Mouse (Mus musculus) G1E (cell line): ENCODE results near the gene Trim8. TPM values are rescaled to one million over a fixed set of nuclear protein-coding genes. Genes with fewer than 3 reads are reported as not detected.
A peak's percentile ranks its signal among the peaks of the same experiment; 100 is the strongest.

Experiments
- ATAC-seq: 2 replicates; pipeline ENCODE4 v1.8.0; 2016; ENCODE audit warnings: mild to moderate bottlenecking; ENCODE audit not compliant: insufficient number of reproducible peaks, poor library complexity, low FRiP score, severe bottlenecking; ENCODE audit errors: extremely low read depth
- DNase-seq: peaks from one replicate; pipeline ENCODE4 v3.0.0; 2012; ENCODE audit warnings: low spot score
- H3K27me3 ChIP-seq: 2 replicates; pipeline ENCODE4 v1.6.1; 2012; ENCODE audit warnings: mild to moderate bottlenecking, low read length, inconsistent platforms; ENCODE audit not compliant: insufficient read depth
- H3K36me3 ChIP-seq: replicated peaks from 2 replicates; pipeline ENCODE3; 2012; ENCODE audit warnings: mild to moderate bottlenecking, inconsistent platforms
- H3K4me1 ChIP-seq: 2 replicates; pipeline ENCODE4 v1.6.1; 2012; ENCODE audit warnings: low read depth, low read length, inconsistent platforms, mixed read lengths; ENCODE audit not compliant: insufficient read depth
- H3K4me3 ChIP-seq: 2 replicates; pipeline ENCODE4 v1.5.1; 2012; ENCODE audit warnings: low read depth, mild to moderate bottlenecking, inconsistent platforms, low read length, moderate library complexity, mixed read lengths
- H3K9me3 ChIP-seq: replicated peaks from 2 replicates; pipeline ENCODE4 v1.6.1; 2012; ENCODE audit warnings: inconsistent platforms
- CTCF ChIP-seq: IDR thresholded peaks from 2 replicates; pipeline ENCODE4 v1.5.1; 2012; ENCODE audit warnings: low read depth, low read length, inconsistent platforms, mixed read lengths
- GATA1 ChIP-seq: IDR thresholded peaks from 2 replicates; pipeline ENCODE4 v1.6.1; 2012; ENCODE audit warnings: borderline replicate concordance, low read length, inconsistent platforms, mixed read lengths
- GATA2 ChIP-seq: IDR thresholded peaks from 2 replicates; pipeline ENCODE4 v1.6.1; 2012; ENCODE audit warnings: low read depth, low read length, inconsistent platforms, borderline replicate concordance
- POLR2AphosphoS5 ChIP-seq: IDR thresholded peaks from 2 replicates; pipeline ENCODE4 v1.6.1; 2012; ENCODE audit warnings: low read depth, low read length, inconsistent platforms; ENCODE audit not compliant: insufficient replicate concordance
- TAL1 ChIP-seq: conservative IDR thresholded peaks from 2 replicates; pipeline ENCODE4 v1.6.1; 2012; ENCODE audit warnings: low read depth, low read length, inconsistent platforms, mixed read lengths
- polyA plus RNA-seq: library from polyadenylated mRNA; stranded (reverse); fragments of >175 nt; gene quantifications from 2 replicates; pipeline ENCODE4 v1.2.3, GENCODE M21; 2012
- total RNA-seq, 2 experiments: library from RNA; stranded (forward) in 1 of 2; stranded (reverse) in 1 of 2; fragments of 200-1000 nt in 1 of 2; fragments of >200 nt in 1 of 2; fragmentation: Nextera tagmentation in 1 of 2; gene quantifications; 2 replicates each; pipeline ENCODE4 v1.2.3; 2014 to 2017

Trim8 gene
- total and polyA plus RNA-seq, 3 experiments, result 20.3 to 66.0 (median 22.7) TPM

DNA sequence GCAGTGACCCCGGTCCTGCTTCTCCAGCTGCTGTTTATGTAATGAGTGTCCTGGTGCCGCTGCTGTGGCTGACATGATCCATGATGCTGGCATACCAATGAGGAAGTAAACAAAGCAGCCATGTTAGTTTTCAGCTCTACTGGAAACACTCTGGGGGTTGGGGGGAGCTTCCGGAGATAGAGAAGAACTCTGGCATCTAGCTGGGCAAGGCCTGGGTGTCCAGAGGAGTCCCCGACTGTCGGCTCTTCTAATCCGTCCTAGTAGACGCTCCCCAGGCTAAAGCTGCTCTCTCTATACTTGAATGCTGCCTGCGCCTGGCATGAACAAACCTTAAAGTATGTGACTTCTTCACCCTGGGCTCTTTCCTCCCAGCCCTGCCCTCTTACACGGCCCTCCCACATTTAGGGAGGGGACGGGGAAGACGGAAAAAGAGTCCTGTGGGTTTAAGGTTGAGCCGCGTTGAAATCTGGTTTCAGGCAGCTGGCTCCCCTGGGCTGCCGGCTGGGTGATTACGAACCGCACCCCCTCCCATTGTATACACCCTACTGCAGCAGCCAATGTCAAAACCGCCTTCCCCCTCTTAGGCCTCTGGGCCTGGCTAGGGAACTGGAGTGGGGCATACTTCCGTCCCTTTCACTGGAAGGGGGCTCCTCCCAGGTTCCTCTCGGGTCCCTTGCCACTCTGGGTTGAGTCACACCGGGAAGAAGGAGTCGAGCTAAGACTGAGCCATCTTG lies 2.0 kb downstream of the Trim8 start:
- H3K4me3 ChIP-seq, result peak overlapping the region; percentile 94
- TF ChIP-seq TAL1, result peak; percentile 17; the same call in 1 of the 2 replicates
- TF ChIP-seq GATA1, result no peak
- DNase-seq (peak; percentile 71), ATAC-seq (peak; percentile 47)
- H3K36me3 ChIP-seq, result peaks cover 48% of the 10 kb centered on the region
- H3K4me1 ChIP-seq, result peaks cover 69% of the 10 kb centered on the region
- H3K9me3 ChIP-seq, result no peaks in the 10 kb centered on the region
- no peaks in the 10 kb centered on the region for H3K27me3 ChIP-seq

DNA sequence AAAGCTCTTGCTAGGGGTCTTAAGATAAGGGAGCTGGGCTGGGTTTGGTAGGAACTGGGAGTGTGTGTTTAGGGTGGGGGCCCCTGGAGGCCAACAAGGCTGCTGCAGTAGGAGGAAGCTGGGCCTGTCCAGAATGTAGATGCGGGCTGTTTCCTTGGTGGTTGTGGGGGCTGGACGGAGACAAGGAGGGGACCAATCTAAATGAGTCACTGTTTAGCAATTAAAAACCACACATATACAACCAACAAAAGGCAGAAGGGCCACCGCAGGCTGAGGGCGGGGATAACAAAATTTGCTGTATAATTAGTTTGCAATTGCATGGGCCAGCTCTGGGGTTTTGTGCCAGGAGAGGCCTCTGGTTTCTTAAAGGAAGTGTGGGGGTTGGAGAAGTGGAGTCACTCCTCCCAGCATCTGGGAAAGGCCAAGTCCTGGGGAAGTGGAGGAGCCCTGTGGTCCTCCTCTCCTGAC lies 2.6 kb downstream of the Trim8 start:
- Histone ChIP-seq H3K9me3 (no peaks in the 10 kb centered on the region), H3K4me3 (peak overlapping the region; percentile 94), H3K27me3 (no peaks in the 10 kb centered on the region), H3K4me1 (peaks cover 69% of the 10 kb centered on the region), H3K36me3 (peaks cover 54% of the 10 kb centered on the region)
- no peak for TF ChIP-seq TAL1
- no peak for TF ChIP-seq POLR2AphosphoS5
- no peak for TF ChIP-seq CTCF
- no peak for TF ChIP-seq GATA1
- TF ChIP-seq GATA2, result no peak
- peak; percentile 36 for ATAC-seq
- peak; percentile 74 for DNase-seq

DNA sequence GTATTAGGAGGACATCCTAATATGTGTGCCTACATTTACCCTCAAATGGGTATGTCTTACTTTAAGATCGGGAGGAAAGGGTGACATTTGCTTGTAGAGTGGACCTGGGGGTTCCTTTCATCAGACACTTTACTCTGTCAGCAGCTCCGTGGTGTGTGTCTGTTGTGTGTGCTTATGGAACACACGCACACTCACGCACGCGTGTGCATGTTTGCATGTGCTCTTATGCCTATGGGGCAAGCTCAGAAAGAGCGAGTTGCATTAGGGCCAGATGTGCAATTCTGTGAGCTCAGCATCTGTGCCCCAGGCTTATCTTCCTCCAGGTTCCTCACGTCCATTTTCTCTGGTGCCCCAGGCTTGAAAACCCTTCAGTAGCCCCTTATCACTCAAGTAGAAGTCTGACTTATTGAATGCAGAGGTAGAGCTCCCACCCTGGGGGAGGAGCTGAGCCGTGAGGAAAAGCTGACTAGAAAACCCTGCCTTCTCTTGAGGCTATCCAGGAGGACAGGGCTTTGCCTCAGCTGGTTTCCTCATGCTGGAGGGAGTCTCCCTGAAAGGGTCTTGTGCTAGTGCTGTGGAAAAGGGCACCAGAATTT lies 3.4 kb downstream of the Trim8 start:
- no peak for TF ChIP-seq POLR2AphosphoS5
- TF ChIP-seq CTCF, result no peak
- no peak for TF ChIP-seq TAL1
- TF ChIP-seq GATA2, result no peak
- TF ChIP-seq GATA1, result no peak
- peak overlapping the region; percentile 94 for H3K4me3 ChIP-seq
- H3K9me3 ChIP-seq, result no peaks in the 10 kb centered on the region
- H3K4me1 ChIP-seq, result peaks cover 74% of the 10 kb centered on the region
- no peaks in the 10 kb centered on the region for H3K27me3 ChIP-seq
- DNase-seq, result no peak
- peaks cover 62% of the 10 kb centered on the region for H3K36me3 ChIP-seq
- ATAC-seq, result no peak

DNA sequence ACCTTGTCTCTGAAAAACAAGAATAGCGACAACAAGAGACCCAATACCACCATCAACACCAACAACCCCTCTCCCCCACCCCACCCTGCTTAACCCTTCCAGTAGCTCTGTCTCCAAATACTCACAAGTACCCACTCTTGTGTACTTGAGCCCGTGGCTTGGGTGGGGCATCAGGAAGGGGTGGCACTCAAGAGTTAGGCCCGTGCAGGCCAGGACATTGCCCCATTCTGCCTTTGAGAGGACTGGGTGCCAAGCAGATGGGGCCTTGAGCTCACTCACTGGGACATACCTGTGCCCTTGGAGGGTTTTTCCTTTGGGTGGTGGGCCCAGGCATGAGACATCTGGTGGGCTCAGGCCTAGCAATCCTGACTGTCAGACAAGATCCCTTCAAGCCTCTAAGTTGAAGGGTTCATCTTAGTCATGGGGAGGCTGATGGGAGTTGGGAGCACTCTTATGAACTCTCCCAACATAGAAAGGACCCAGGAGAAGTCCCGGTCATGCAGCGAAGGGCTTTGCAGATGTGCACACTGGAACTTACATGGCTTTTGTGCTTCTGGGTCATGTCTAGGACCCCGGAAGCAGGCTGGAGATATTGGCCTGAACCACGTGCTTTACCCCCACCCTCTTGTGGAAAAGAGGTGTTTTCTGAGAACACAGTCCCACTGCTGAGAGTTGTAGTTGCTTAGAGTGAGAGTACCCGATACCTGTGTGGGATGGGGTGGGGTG lies 4.3 kb downstream of the Trim8 start:
- H3K36me3 ChIP-seq, result peaks cover 71% of the 10 kb centered on the region

DNA sequence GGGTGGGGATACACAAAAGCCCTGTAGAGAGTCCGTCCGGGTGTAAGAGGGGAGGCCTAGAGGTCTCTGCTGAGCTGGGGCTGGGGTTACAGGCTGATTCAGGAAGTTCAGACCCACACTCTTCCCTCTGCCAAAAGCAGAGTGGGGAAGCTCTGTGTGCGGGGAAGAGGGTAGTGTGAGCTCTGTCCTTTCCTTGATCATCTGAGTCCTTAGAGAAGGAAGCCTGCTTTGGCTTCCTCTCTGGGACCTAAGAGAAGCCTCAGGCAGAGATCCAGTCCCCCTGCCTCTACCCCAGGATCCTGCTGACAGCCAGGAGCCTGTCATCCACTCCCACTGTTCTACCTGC lies 4.8 kb downstream of the Trim8 start:
- Histone ChIP-seq H3K36me3 (peaks cover 77% of the 10 kb centered on the region), H3K9me3 (no peaks in the 10 kb centered on the region), H3K4me3 (peak overlapping the region; percentile 39; the same call in 1 of the 2 replicates), H3K4me1 (peaks cover 88% of the 10 kb centered on the region), H3K27me3 (no peaks in the 10 kb centered on the region)
- DNase-seq, result no peak
- TF ChIP-seq TAL1 (no peak), POLR2AphosphoS5 (no peak), GATA1 (no peak), CTCF (no peak), GATA2 (no peak)
- no peak for ATAC-seq

More for the DNA sequence above, 4.3 kb downstream of the Trim8 start:
- H3K4me3 ChIP-seq, result peak overlapping the region; percentile 94; the same call in 1 of the 2 replicates
- peaks cover 83% of the 10 kb centered on the region for H3K4me1 ChIP-seq
- no peak for DNase-seq
- no peak for TF ChIP-seq POLR2AphosphoS5
- TF ChIP-seq CTCF, result no peak
- TF ChIP-seq TAL1, result no peak
- no peak for TF ChIP-seq GATA1
- TF ChIP-seq GATA2, result no peak
- H3K9me3 ChIP-seq, result no peaks in the 10 kb centered on the region
- no peak for ATAC-seq
- H3K27me3 ChIP-seq, result no peaks in the 10 kb centered on the region

DNA sequence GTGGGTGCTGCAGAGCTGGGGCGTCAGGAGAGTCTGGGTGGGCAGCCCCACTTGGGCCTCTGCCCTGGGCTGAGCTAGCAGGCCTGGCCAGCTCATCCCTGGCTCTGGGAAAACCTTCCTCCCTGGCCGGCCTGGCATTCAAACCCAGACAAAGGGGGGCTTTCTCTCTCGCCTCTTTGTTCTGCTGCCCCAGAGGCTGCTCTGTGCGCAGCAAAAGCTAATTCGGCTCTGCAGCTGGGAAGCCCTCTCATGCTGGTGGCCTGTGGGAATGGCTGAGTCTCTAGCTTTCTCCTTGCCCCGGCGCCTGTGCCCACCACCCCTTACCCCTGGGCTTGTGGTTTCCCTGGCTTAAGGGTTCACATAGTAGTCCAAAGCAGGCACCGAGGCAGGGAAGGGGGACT lies 5.7 kb downstream of the Trim8 start:
- DNase-seq, result no peak
- no peaks in the 10 kb centered on the region for H3K9me3 ChIP-seq
- peaks cover 85% of the 10 kb centered on the region for H3K36me3 ChIP-seq
- peak overlapping the region; percentile 10; the same call in 1 of the 2 replicates for H3K4me3 ChIP-seq
- no peaks in the 10 kb centered on the region for H3K27me3 ChIP-seq
- H3K4me1 ChIP-seq, result peaks cover 90% of the 10 kb centered on the region
- ATAC-seq, result no peak
- TF ChIP-seq TAL1 (no peak), GATA2 (no peak), POLR2AphosphoS5 (no peak), GATA1 (no peak), CTCF (no peak)
